Mouse (Mus musculus): ENCODE measurements at regions not wholly inside any gene's neighbourhood (a gene's known extent, or its start where the extent isn't known, plus 50 kb on each side); places are given as distances from the start of the nearest gene placed in this dataset.

GRCm38 (mm10) chr13:29044655-29045054, 91.1 kb upstream of the Sox4 start:
- no peak for ATAC-seq (replicated peaks; ENCODE audit: low FRiP score)

GRCm38 (mm10) chr13:29040331-29040730, 86.8 kb upstream of the Sox4 start:
- WGBS = 76% methylated on average over 5 of the region's 5 CpGs
- Histone ChIP-seq H3K4me1 (replicated peaks; ENCODE audit: control insufficient read depth, insufficient read depth, low read length) (no peaks in the 10 kb centered on the region), H3K27ac (ENCODE audit: low read depth, low read length) (no peak overlapping the region), H3K9ac (ENCODE audit: low read length) (no peak overlapping the region), H3K36me3 (ENCODE audit: control insufficient read depth, insufficient read depth, low read length) (no peaks in the 10 kb centered on the region), H3K4me2 (ENCODE audit: low read depth, low read length, severe bottlenecking) (no peak overlapping the region), H3K27me3 (ENCODE audit: control insufficient read depth, insufficient read depth, low read length) (no peaks in the 10 kb centered on the region), H3K4me3 (ENCODE audit: low read depth, low read length) (no peak overlapping the region), H3K9me3 (ENCODE audit: control insufficient read depth, low read length) (no peaks in the 10 kb centered on the region)
- ATAC-seq (replicated peaks; ENCODE audit: low FRiP score) (no peak), DNase-seq (ENCODE audit: low spot score) (no peak)

More at GRCm38 (mm10) chr13:29044655-29045054, 91.1 kb upstream of the Sox4 start:
- H3K36me3 ChIP-seq (ENCODE audit: control insufficient read depth, insufficient read depth, low read length) = no peaks in the 10 kb centered on the region
- no peak overlapping the region for H3K4me2 ChIP-seq (ENCODE audit: low read depth, low read length, severe bottlenecking)
- H3K9ac ChIP-seq (ENCODE audit: low read length) = no peak overlapping the region
- H3K4me3 ChIP-seq (ENCODE audit: low read depth, low read length) = no peak overlapping the region
- H3K4me1 ChIP-seq (replicated peaks; ENCODE audit: control insufficient read depth, insufficient read depth, low read length) = no peaks in the 10 kb centered on the region
- DNase-seq (ENCODE audit: low spot score) = no peak
- WGBS = 66% methylated on average over 4 of the region's 4 CpGs
- H3K27ac ChIP-seq (ENCODE audit: low read depth, low read length) = no peak overlapping the region
- no peaks in the 10 kb centered on the region for H3K27me3 ChIP-seq (ENCODE audit: control insufficient read depth, insufficient read depth, low read length)
- no peaks in the 10 kb centered on the region for H3K9me3 ChIP-seq (ENCODE audit: control insufficient read depth, low read length)

GRCm38 (mm10) chr13:29034904-29035303, 81.4 kb upstream of the Sox4 start:
- Histone ChIP-seq H3K27ac (ENCODE audit: low read depth, low read length) (peak overlapping the region; percentile 21; the same call in 1 of the 2 replicates), H3K4me3 (ENCODE audit: low read depth, low read length) (no peak overlapping the region), H3K9ac (ENCODE audit: low read length) (no peak overlapping the region), H3K4me1 (replicated peaks; ENCODE audit: control insufficient read depth, insufficient read depth, low read length) (peaks cover 3% of the 10 kb centered on the region; the same call in 1 of the 2 replicates), H3K36me3 (ENCODE audit: control insufficient read depth, insufficient read depth, low read length) (no peaks in the 10 kb centered on the region), H3K9me3 (ENCODE audit: control insufficient read depth, low read length) (no peaks in the 10 kb centered on the region), H3K4me2 (ENCODE audit: low read depth, low read length, severe bottlenecking) (no peak overlapping the region), H3K27me3 (ENCODE audit: control insufficient read depth, insufficient read depth, low read length) (no peaks in the 10 kb centered on the region)
- WGBS = 10% methylated on average over 4 of the region's 4 CpGs
- DNase-seq (ENCODE audit: low spot score) (no peak), ATAC-seq (replicated peaks; ENCODE audit: low FRiP score) (peak; percentile 78)

GRCm38 (mm10) chr13:29034444-29034843, 80.9 kb upstream of the Sox4 start:
- Histone ChIP-seq H3K27me3 (ENCODE audit: control insufficient read depth, insufficient read depth, low read length) (no peaks in the 10 kb centered on the region), H3K4me1 (replicated peaks; ENCODE audit: control insufficient read depth, insufficient read depth, low read length) (peaks cover 3% of the 10 kb centered on the region; the same call in 1 of the 2 replicates), H3K9me3 (ENCODE audit: control insufficient read depth, low read length) (no peaks in the 10 kb centered on the region), H3K4me3 (ENCODE audit: low read depth, low read length) (no peak overlapping the region), H3K36me3 (ENCODE audit: control insufficient read depth, insufficient read depth, low read length) (no peaks in the 10 kb centered on the region), H3K4me2 (ENCODE audit: low read depth, low read length, severe bottlenecking) (no peak overlapping the region), H3K27ac (ENCODE audit: low read depth, low read length) (0 out of 2 replicates have a peak overlapping the region, but pooled peaks have one; percentile 21), H3K9ac (ENCODE audit: low read length) (no peak overlapping the region)
- ATAC-seq (replicated peaks; ENCODE audit: low FRiP score) (peak; percentile 55), DNase-seq (ENCODE audit: low spot score) (peak; percentile 52)
- WGBS = 56% methylated on average over 8 of the region's 8 CpGs

GRCm38 (mm10) chr13:29027146-29027545, 73.6 kb upstream of the Sox4 start:
- Histone ChIP-seq H3K27ac (ENCODE audit: low read depth, low read length) (no peak overlapping the region), H3K36me3 (ENCODE audit: control insufficient read depth, insufficient read depth, low read length) (no peaks in the 10 kb centered on the region), H3K9ac (ENCODE audit: low read length) (no peak overlapping the region), H3K4me2 (ENCODE audit: low read depth, low read length, severe bottlenecking) (no peak overlapping the region), H3K9me3 (ENCODE audit: control insufficient read depth, low read length) (no peaks in the 10 kb centered on the region), H3K27me3 (ENCODE audit: control insufficient read depth, insufficient read depth, low read length) (no peaks in the 10 kb centered on the region), H3K4me1 (replicated peaks; ENCODE audit: control insufficient read depth, insufficient read depth, low read length) (no peaks in the 10 kb centered on the region), H3K4me3 (ENCODE audit: low read depth, low read length) (no peak overlapping the region)
- ATAC-seq (replicated peaks; ENCODE audit: low FRiP score) (no peak), DNase-seq (ENCODE audit: low spot score) (no peak)
- WGBS = 92% methylated on average over 10 of the region's 10 CpGs

- H3K27ac ChIP-seq (ENCODE audit: low read depth, low read length) = no peak overlapping the region
- DNase-seq (ENCODE audit: low spot score) (no peak), ATAC-seq (replicated peaks; ENCODE audit: low FRiP score) (no peak)
- no peaks in the 10 kb centered on the region for H3K4me1 ChIP-seq (replicated peaks; ENCODE audit: control insufficient read depth, insufficient read depth, low read length)
- no peak overlapping the region for H3K9ac ChIP-seq (ENCODE audit: low read length)
- H3K4me2 ChIP-seq (ENCODE audit: low read depth, low read length, severe bottlenecking) = no peak overlapping the region
- 89% methylated on average over 1 of the region's 1 CpGs for WGBS
- H3K36me3 ChIP-seq (ENCODE audit: control insufficient read depth, insufficient read depth, low read length) = no peaks in the 10 kb centered on the region
- no peaks in the 10 kb centered on the region for H3K27me3 ChIP-seq (ENCODE audit: control insufficient read depth, insufficient read depth, low read length)
- H3K9me3 ChIP-seq (ENCODE audit: control insufficient read depth, low read length) = no peaks in the 10 kb centered on the region
- H3K4me3 ChIP-seq (ENCODE audit: low read depth, low read length) = no peak overlapping the region
Observed at GRCm38 (mm10) chr13:29023486-29023885, 70.0 kb upstream of the Sox4 start.

- 94% methylated on average over 3 of the region's 3 CpGs for WGBS
- Histone ChIP-seq H3K9ac (ENCODE audit: low read length) (no peak overlapping the region), H3K4me3 (ENCODE audit: low read depth, low read length) (no peak overlapping the region), H3K27ac (ENCODE audit: low read depth, low read length) (no peak overlapping the region), H3K36me3 (ENCODE audit: control insufficient read depth, insufficient read depth, low read length) (no peaks in the 10 kb centered on the region), H3K9me3 (ENCODE audit: control insufficient read depth, low read length) (no peaks in the 10 kb centered on the region), H3K4me2 (ENCODE audit: low read depth, low read length, severe bottlenecking) (no peak overlapping the region), H3K4me1 (replicated peaks; ENCODE audit: control insufficient read depth, insufficient read depth, low read length) (no peaks in the 10 kb centered on the region), H3K27me3 (ENCODE audit: control insufficient read depth, insufficient read depth, low read length) (no peaks in the 10 kb centered on the region)
- DNase-seq (ENCODE audit: low spot score) (peak; percentile 21), ATAC-seq (replicated peaks; ENCODE audit: low FRiP score) (no peak)
Observed at GRCm38 (mm10) chr13:29019839-29020238, 66.3 kb upstream of the Sox4 start.

- Histone ChIP-seq H3K9me3 (ENCODE audit: control insufficient read depth, low read length) (no peaks in the 10 kb centered on the region), H3K4me3 (ENCODE audit: low read depth, low read length) (no peak overlapping the region), H3K4me1 (replicated peaks; ENCODE audit: control insufficient read depth, insufficient read depth, low read length) (no peaks in the 10 kb centered on the region), H3K4me2 (ENCODE audit: low read depth, low read length, severe bottlenecking) (0 out of 2 replicates have a peak overlapping the region, but pooled peaks have one; percentile 21), H3K27me3 (ENCODE audit: control insufficient read depth, insufficient read depth, low read length) (no peaks in the 10 kb centered on the region), H3K9ac (ENCODE audit: low read length) (no peak overlapping the region), H3K36me3 (ENCODE audit: control insufficient read depth, insufficient read depth, low read length) (no peaks in the 10 kb centered on the region), H3K27ac (ENCODE audit: low read depth, low read length) (no peak overlapping the region; the same call in 1 of the 2 replicates)
- DNase-seq (ENCODE audit: low spot score) (peak; percentile 57), ATAC-seq (replicated peaks; ENCODE audit: low FRiP score) (no peak)
- 75% methylated on average over 25 of the region's 25 CpGs for WGBS
Observed at GRCm38 (mm10) chr13:29016145-29016651, 62.7 kb upstream of the Sox4 start.

- Histone ChIP-seq H3K27me3 (ENCODE audit: control insufficient read depth, insufficient read depth, low read length) (no peaks in the 10 kb centered on the region), H3K4me1 (replicated peaks; ENCODE audit: control insufficient read depth, insufficient read depth, low read length) (no peaks in the 10 kb centered on the region), H3K27ac (ENCODE audit: low read depth, low read length) (peak overlapping the region; percentile 37; the same call in 1 of the 2 replicates), H3K9ac (ENCODE audit: low read length) (no peak overlapping the region; the same call in 1 of the 2 replicates), H3K4me2 (ENCODE audit: low read depth, low read length, severe bottlenecking) (peak overlapping the region; percentile 36), H3K36me3 (ENCODE audit: control insufficient read depth, insufficient read depth, low read length) (no peaks in the 10 kb centered on the region), H3K9me3 (ENCODE audit: control insufficient read depth, low read length) (no peaks in the 10 kb centered on the region), H3K4me3 (ENCODE audit: low read depth, low read length) (peak overlapping the region; percentile 2; the same call in 1 of the 2 replicates)
- no peak for DNase-seq (ENCODE audit: low spot score)
- ATAC-seq (replicated peaks; ENCODE audit: low FRiP score) = peak; percentile 53
- 19% methylated on average over 9 of the region's 9 CpGs for WGBS
Observed at GRCm38 (mm10) chr13:29015605-29015994, 62.1 kb upstream of the Sox4 start.

Measured in forebrain, embryonic 11.5 days (tissue).